Mouse (Mus musculus) neutrophil, adult 65 days (primary cell): Measurements from ENCODE around the gene Ccna1. TPM values are rescaled to one million over a fixed set of nuclear protein-coding genes. Genes with fewer than 3 reads are reported as not detected.

Source experiments
- total RNA-seq: library from RNA; stranded (reverse); gene quantifications from 2 replicates; pipeline ENCODE4 v1.2.4, GENCODE M21; 2023

Gene Ccna1
- 0.76 TPM in 1 of 2 replicates, not detected in the other for total RNA-seq

DNA sequence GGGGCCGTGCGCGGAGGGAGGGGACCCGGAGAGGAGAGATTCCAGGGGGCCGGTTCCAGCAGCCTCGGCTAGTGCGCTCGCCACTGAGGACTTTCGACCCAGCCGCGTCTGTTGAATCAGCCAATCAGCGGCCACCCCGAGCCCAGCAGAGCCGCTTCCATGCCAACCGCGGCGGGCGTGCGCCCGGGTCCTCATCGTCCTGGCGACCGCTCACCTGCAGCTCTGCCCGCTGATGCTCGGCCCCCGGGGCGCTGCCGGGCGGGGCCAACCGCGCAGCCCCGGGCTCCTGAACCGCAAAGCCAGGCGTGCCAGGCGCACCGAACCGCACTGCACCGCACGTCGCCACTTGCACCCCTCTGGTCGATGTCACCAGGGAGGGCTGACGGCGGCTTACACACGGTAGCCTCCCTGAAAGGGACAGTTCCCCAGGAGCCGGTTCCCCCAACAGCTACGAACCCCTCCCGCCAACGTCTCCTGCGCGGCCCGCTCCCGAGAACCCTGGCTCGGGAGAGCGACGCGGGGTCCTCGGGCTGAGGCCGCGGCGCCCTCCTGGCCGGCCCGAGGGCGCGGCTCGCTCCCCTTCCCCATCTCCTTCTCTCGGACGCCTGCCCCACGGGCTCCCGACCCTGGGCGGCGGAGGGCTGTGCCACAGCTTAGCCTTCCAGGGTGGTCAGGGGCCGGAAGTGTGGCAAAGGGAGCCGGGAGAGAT, at the start of gene Ccna1:
Gene Ccna1, minus strand, starts transcription at position 464 of the 709 bp plus-strand sequence.

Other genes with a start within 250 kb of the Ccna1 start
- 23.2 and 23.5 TPM in 2 replicates for gene Rfxap, start 247.7 kb downstream of the Ccna1 start, total RNA-seq
- gene Sertm1, start 139.6 kb downstream of the Ccna1 start, total RNA-seq = not detected in 2 replicates
- 3.6 and 3.7 TPM in 2 replicates for gene Spg20, start 56.6 kb upstream of the Ccna1 start, total RNA-seq
- not detected in 2 replicates for gene Ccdc169, start 81.8 kb upstream of the Ccna1 start, total RNA-seq
- not detected in 2 replicates for gene Sohlh2, start 126.5 kb upstream of the Ccna1 start, total RNA-seq
- not detected in 2 replicates for gene Dclk1, start 186.9 kb upstream of the Ccna1 start, total RNA-seq